Mouse (Mus musculus) embryonic facial prominence, embryonic 11.5 days (tissue): ENCODE measurements around the gene Ibsp. TPM values are rescaled to one million over a fixed set of nuclear protein-coding genes. Genes with fewer than 3 reads are reported as not detected.

Source experiments
- ATAC-seq: fragments of 200-750 bp; cut with Nextera tagmentation; replicated peaks from 2 replicates; pipeline ENCODE4 v1.8.0; 2017; ENCODE audit warnings: low read depth; ENCODE audit not compliant: insufficient number of reproducible peaks, low FRiP score, low TSS enrichment
- DNase-seq: peaks from one replicate; pipeline ENCODE4 v3.0.0-alpha.2; 2015; ENCODE audit warnings: low spot score
- H3K27ac ChIP-seq: fragments of 300-500 bp; sonication (generic); replicated peaks from 2 replicates; pipeline ENCODE4 v1.5.1; 2014; ENCODE audit warnings: mild to moderate bottlenecking, low read depth, low read length, control low read depth
- H3K27me3 ChIP-seq: fragments of 300-500 bp; sonication (generic); 2 replicates; pipeline ENCODE4 v1.6.1; 2014; ENCODE audit warnings: mild to moderate bottlenecking, low read length, moderate library complexity, mixed read lengths; ENCODE audit not compliant: control insufficient read depth, insufficient read depth
- H3K36me3 ChIP-seq: fragments of 300-500 bp; sonication (generic); replicated peaks from 2 replicates; pipeline ENCODE4 v1.6.1; 2014; ENCODE audit warnings: low read depth, mild to moderate bottlenecking, low read length, moderate library complexity, mixed read lengths; ENCODE audit not compliant: control insufficient read depth, insufficient read depth
- H3K4me1 ChIP-seq: fragments of 300-500 bp; sonication (generic); 2 replicates; pipeline ENCODE4 v1.6.1; 2014; ENCODE audit warnings: low read length, mixed read lengths; ENCODE audit not compliant: control insufficient read depth, insufficient read depth
- H3K4me2 ChIP-seq: fragments of 300-500 bp; sonication (generic); 2 replicates; pipeline ENCODE4 v1.6.1; 2014; ENCODE audit warnings: low read depth, mild to moderate bottlenecking, control low read depth, low read length, moderate library complexity
- H3K4me3 ChIP-seq: fragments of 300-500 bp; sonication (generic); 2 replicates; pipeline ENCODE4 v1.5.1; 2014; ENCODE audit warnings: low read depth, low read length, control low read depth
- H3K9ac ChIP-seq: fragments of 300-500 bp; sonication (generic); replicated peaks from 2 replicates; pipeline ENCODE4 v1.6.1; 2014; ENCODE audit warnings: mild to moderate bottlenecking, control low read depth, low read length
- H3K9me3 ChIP-seq: fragments of 300-500 bp; sonication (generic); replicated peaks from 2 replicates; pipeline ENCODE4 v1.6.1; 2016; ENCODE audit warnings: mild to moderate bottlenecking, low read length, inconsistent platforms, mixed read lengths; ENCODE audit not compliant: control insufficient read depth
- WGBS: fragments of 180-500 bp; shearing (Covaris S2); extraction: QIAGEN DNeasy Blood & Tissue Kit; methylation state at CpG from one replicate; pipeline ENCODE4 v1.1.7; 2014; 5-methylcytosine and 5-hydroxymethylcytosine counted together
- polyA plus RNA-seq: library from polyadenylated mRNA; unstranded; fragments of >200 nt; fragmentation: Nextera tagmentation; extraction: Ambion mirVana; gene quantifications from 2 replicates; pipeline ENCODE4 v1.2.1, GENCODE M21; 2014

Gene Ibsp
- polyA plus RNA-seq = 0.10 and 0.32 TPM in 2 replicates

GRCm38 (mm10) chr5:104298994-104299393 is at the start of gene Ibsp:
Ibsp (plus strand) TSS chr5:104299171.
- 59% methylated on average over 6 of the region's 6 CpGs for WGBS

GRCm38 (mm10) chr5:104251811-104252210 is 47.2 kb upstream of the Ibsp start:
- Histone ChIP-seq H3K9me3 (no peaks in the 10 kb centered on the region), H3K36me3 (no peaks in the 10 kb centered on the region), H3K4me2 (no peak overlapping the region), H3K4me1 (no peaks in the 10 kb centered on the region), H3K27me3 (no peaks in the 10 kb centered on the region), H3K9ac (no peak overlapping the region), H3K4me3 (no peak overlapping the region), H3K27ac (no peak overlapping the region)
- 82% methylated on average over 5 of the region's 5 CpGs for WGBS
- ATAC-seq = no peak
- no peak for DNase-seq

More at GRCm38 (mm10) chr5:104298994-104299393, at the start of gene Ibsp:
- Histone ChIP-seq H3K36me3 (no peaks in the 10 kb centered on the region), H3K9ac (no peak within 1 kb of the TSS), H3K4me1 (no peaks in the 10 kb centered on the region), H3K27me3 (no peaks in the 10 kb centered on the region), H3K4me3 (no peak within 1 kb of the TSS), H3K27ac (no peak within 1 kb of the TSS), H3K9me3 (no peaks in the 10 kb centered on the region), H3K4me2 (no peak within 1 kb of the TSS)
- ATAC-seq = no peak
- no peak for DNase-seq

- H3K4me1 ChIP-seq = no peaks in the 10 kb centered on the region
Observed at GRCm38 (mm10) chr5:104256585-104256984, 42.4 kb upstream of the Ibsp start.

GRCm38 (mm10) chr5:104261908-104262461 is 37.0 kb upstream of the Ibsp start:
- ATAC-seq = no peak
- no peak for DNase-seq

More at GRCm38 (mm10) chr5:104256585-104256984, 42.4 kb upstream of the Ibsp start:
- H3K36me3 ChIP-seq = no peaks in the 10 kb centered on the region
- H3K4me3 ChIP-seq = no peak overlapping the region
- no peaks in the 10 kb centered on the region for H3K9me3 ChIP-seq
- no peak overlapping the region for H3K27ac ChIP-seq
- ATAC-seq = no peak
- H3K4me2 ChIP-seq = no peak overlapping the region
- no peaks in the 10 kb centered on the region for H3K27me3 ChIP-seq
- no peak overlapping the region for H3K9ac ChIP-seq
- WGBS = 63% methylated on average over 3 of the region's 3 CpGs
- DNase-seq = no peak

GRCm38 (mm10) chr5:104263014-104263776 is 35.8 kb upstream of the Ibsp start:
- H3K4me1 ChIP-seq = no peaks in the 10 kb centered on the region
- no peak overlapping the region for H3K4me3 ChIP-seq
- 89% methylated on average over 13 of the region's 13 CpGs for WGBS
- no peaks in the 10 kb centered on the region for H3K27me3 ChIP-seq
- H3K9me3 ChIP-seq = no peaks in the 10 kb centered on the region
- no peak overlapping the region for H3K27ac ChIP-seq
- no peaks in the 10 kb centered on the region for H3K36me3 ChIP-seq
- DNase-seq (no peak), ATAC-seq (no peak)
- no peak overlapping the region for H3K4me2 ChIP-seq
- no peak overlapping the region for H3K9ac ChIP-seq

More at GRCm38 (mm10) chr5:104261908-104262461, 37.0 kb upstream of the Ibsp start:
- 68% methylated on average over 4 of the region's 4 CpGs for WGBS
- H3K27me3 ChIP-seq = no peaks in the 10 kb centered on the region
- no peak overlapping the region for H3K4me2 ChIP-seq
- H3K9ac ChIP-seq = no peak overlapping the region
- H3K4me1 ChIP-seq = no peaks in the 10 kb centered on the region
- H3K27ac ChIP-seq = no peak overlapping the region
- H3K36me3 ChIP-seq = no peaks in the 10 kb centered on the region
- no peak overlapping the region for H3K4me3 ChIP-seq
- H3K9me3 ChIP-seq = no peaks in the 10 kb centered on the region

- ATAC-seq (no peak), DNase-seq (peak; percentile 68)
- Histone ChIP-seq H3K9me3 (no peaks in the 10 kb centered on the region), H3K36me3 (no peaks in the 10 kb centered on the region), H3K27me3 (no peaks in the 10 kb centered on the region), H3K4me3 (no peak overlapping the region), H3K9ac (no peak overlapping the region), H3K4me2 (no peak overlapping the region), H3K27ac (no peak overlapping the region), H3K4me1 (no peaks in the 10 kb centered on the region)
- 31% methylated on average over 6 of the region's 6 CpGs for WGBS
Observed at GRCm38 (mm10) chr5:104294201-104294600, 4.8 kb upstream of the Ibsp start.

- Histone ChIP-seq H3K36me3 (no peaks in the 10 kb centered on the region), H3K4me2 (no peak overlapping the region), H3K4me3 (no peak overlapping the region), H3K27me3 (no peaks in the 10 kb centered on the region), H3K4me1 (no peaks in the 10 kb centered on the region), H3K9ac (no peak overlapping the region), H3K27ac (no peak overlapping the region), H3K9me3 (no peaks in the 10 kb centered on the region)
- DNase-seq = no peak
- no peak for ATAC-seq
- 76% methylated on average over 1 of the region's 1 CpGs for WGBS
Observed at GRCm38 (mm10) chr5:104314073-104314472, 15.1 kb downstream of the Ibsp start.

- no peak within 1 kb of the TSS for H3K27ac ChIP-seq
- ATAC-seq (no peak), DNase-seq (no peak)
- WGBS = 88% methylated on average over 6 of the region's 6 CpGs
- H3K36me3 ChIP-seq = no peaks in the 10 kb centered on the region
- no peaks in the 10 kb centered on the region for H3K4me1 ChIP-seq
- H3K27me3 ChIP-seq = no peaks in the 10 kb centered on the region
- no peak within 1 kb of the TSS for H3K4me3 ChIP-seq
- no peaks in the 10 kb centered on the region for H3K9me3 ChIP-seq
- no peak within 1 kb of the TSS for H3K9ac ChIP-seq
- H3K4me2 ChIP-seq = no peak within 1 kb of the TSS
Observed at GRCm38 (mm10) chr5:104325029-104325428, 26.1 kb downstream of the Ibsp start, which contains the start of gene Mepe. Mepe (plus strand) TSS chr5:104325329.
